Mouse (Mus musculus) testis, postnatal 14 days (tissue): Measurements from ENCODE around the gene Nipsnap1.
A peak's percentile ranks its signal among the peaks of the same experiment; 100 is the strongest.

Experiments
- DNase-seq: peaks from one replicate; pipeline ENCODE4 v3.0.0; 2021; ENCODE audit warnings: low spot score

The Nipsnap1 gene

GRCm38 (mm10) chr11:4865645-4866251 is 8.0 kb upstream of the Nipsnap1 start:
- DNase-seq, result peak; percentile 57

- DNase-seq, result no peak
Measured at GRCm38 (mm10) chr11:4874551-4874950, 800 bp downstream of the Nipsnap1 start.

GRCm38 (mm10) chr11:4881087-4881486 is 7.3 kb downstream of the Nipsnap1 start:
- no peak for DNase-seq

GRCm38 (mm10) chr11:4882892-4883627 is 9.3 kb downstream of the Nipsnap1 start:
- DNase-seq, result no peak

- no peak for DNase-seq
Measured at GRCm38 (mm10) chr11:4885385-4885903, 11.7 kb downstream of the Nipsnap1 start.

GRCm38 (mm10) chr11:4886987-4887386 is 13.2 kb downstream of the Nipsnap1 start:
- no peak for DNase-seq

GRCm38 (mm10) chr11:4894848-4895816 is 21.4 kb downstream of the Nipsnap1 start, which contains the start of gene Thoc5:
TSS of gene Thoc5 (plus strand) at chr11:4895320.
- peak; percentile 86 for DNase-seq

GRCm38 (mm10) chr11:4900437-4900836 is 26.7 kb downstream of the Nipsnap1 start:
- no peak for DNase-seq

GRCm38 (mm10) chr11:4901956-4902355 is 28.2 kb downstream of the Nipsnap1 start:
- no peak for DNase-seq

- DNase-seq, result no peak
Measured at GRCm38 (mm10) chr11:4906231-4906630, 32.5 kb downstream of the Nipsnap1 start.

GRCm38 (mm10) chr11:4916068-4916467 is 42.3 kb downstream of the Nipsnap1 start:
- DNase-seq, result no peak

- peak; percentile 20 for DNase-seq
Measured at GRCm38 (mm10) chr11:4921281-4921680, 47.5 kb downstream of the Nipsnap1 start.

- DNase-seq, result no peak
Measured at GRCm38 (mm10) chr11:4921751-4922150, 48.0 kb downstream of the Nipsnap1 start.

GRCm38 (mm10) chr11:4927224-4927623 is 53.5 kb downstream of the Nipsnap1 start:
- no peak for DNase-seq

GRCm38 (mm10) chr11:4931009-4931601 is 57.4 kb downstream of the Nipsnap1 start:
- DNase-seq, result no peak

- DNase-seq, result no peak
Measured at GRCm38 (mm10) chr11:4936243-4936642, 62.5 kb downstream of the Nipsnap1 start.
